Mouse (Mus musculus) heart, postnatal 0 days (tissue): ENCODE data around the gene Cdcp1.

Source experiments
- CTCF ChIP-seq: IDR thresholded peaks from 2 replicates; pipeline ENCODE4 v1.5.1; 2016; ENCODE audit warnings: antibody characterized with exemption, control low read depth, low read depth
- EP300 ChIP-seq: IDR thresholded peaks from 2 replicates; pipeline ENCODE4 v1.6.1; 2016; ENCODE audit warnings: antibody characterized with exemption, low read depth

DNA sequence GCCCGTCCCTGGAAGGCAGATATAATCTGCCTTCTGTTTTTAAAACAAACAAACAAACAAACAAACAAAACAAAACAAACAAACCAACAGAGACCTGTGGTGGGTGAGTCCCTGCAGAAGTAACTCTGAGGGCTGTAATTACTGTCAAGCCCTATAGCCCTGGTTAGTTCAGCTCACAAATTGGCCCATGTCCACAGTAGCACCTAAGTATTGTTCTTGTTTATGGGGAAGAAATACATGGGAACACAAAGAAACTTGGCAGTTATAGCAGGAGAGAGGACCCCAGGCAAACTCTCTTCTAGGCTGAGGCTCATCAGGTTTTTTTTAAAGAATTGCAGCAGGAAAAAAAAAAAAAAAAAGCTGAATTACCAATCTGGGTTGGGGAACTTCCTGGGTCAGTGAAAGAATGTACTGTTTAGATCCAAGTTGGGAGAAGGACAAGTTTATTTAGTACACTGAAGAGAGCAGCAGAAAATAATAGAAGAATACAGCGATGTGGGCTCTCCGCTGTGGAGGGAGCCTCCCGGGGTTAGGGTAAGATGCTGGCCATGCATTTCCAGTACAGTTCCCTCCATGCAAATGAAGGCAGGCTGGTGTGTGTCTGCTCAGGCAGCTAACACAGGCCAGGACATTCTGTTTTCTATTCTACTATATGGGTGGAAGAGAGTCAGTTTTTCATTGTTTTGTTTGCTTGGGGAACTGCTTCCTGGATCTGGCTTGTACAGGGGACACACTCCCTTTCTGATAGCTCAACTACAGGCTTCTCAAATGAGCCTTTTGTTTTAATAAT is 22.6 kb upstream of the Cdcp1 start:
- TF ChIP-seq EP300 = no peak
- TF ChIP-seq CTCF = no peak
